Comparison of ENCODE assay signal across 12 mouse cellular contexts in the genomic region with DNA sequence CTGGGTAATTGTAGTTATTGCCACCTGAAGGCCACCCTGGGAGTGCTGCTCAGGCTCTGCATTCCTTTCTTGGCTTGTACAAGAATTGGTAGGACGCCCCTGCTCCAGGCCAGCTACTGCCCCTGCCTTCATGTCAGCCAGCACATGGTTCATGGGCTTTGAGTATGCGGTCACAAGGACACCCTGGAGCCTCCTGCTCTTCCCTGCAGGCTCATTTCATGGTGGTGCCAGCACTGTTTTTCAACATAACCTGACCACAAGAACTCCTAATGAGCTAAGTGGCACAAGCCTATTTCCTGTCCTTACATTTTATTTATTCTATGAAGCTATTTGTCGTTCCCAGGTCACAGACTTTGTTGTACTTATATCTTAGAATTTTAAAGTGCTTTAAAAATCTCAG.
A peak's percentile ranks its signal among the peaks of the same experiment; 100 is the strongest.
DNase-seq lines count a peak whose midpoint lies in the region; ATAC-seq and TF ChIP-seq lines count a peak whose summit lies in the region.
"Had no signal": no experiment of that assay in that cellular context is flagged by ENCODE, and none has a peak within 500 bp of the region (broad histone marks: within the 10 kb centered on the region; RNA-seq: fewer than 3 reads in every experiment).

No protein-coding gene starts in this region.

- H3K4me1 ChIP-seq in cerebellum, adult 2 months (ENCODE audit: control insufficient read depth, insufficient read depth, low read length) = peaks cover 8% of the 10 kb centered on the region
- H3K4me1 ChIP-seq in forebrain, embryonic 16.5 days (replicated peaks; ENCODE audit: control insufficient read depth, insufficient read depth, low read length) = peaks cover 26% of the 10 kb centered on the region
- peaks cover 9% of the 10 kb centered on the region for H3K4me1 ChIP-seq in midbrain, postnatal 0 days (ENCODE audit: insufficient read depth, low read length)

- no peak overlapping the region for H3K4me2 ChIP-seq in forebrain, embryonic 16.5 days (ENCODE audit: low read length)
- no peak overlapping the region for H3K4me2 ChIP-seq in midbrain, postnatal 0 days (ENCODE audit: low read depth, low read length, poor library complexity, severe bottlenecking)
- H3K4me2 ChIP-seq: neural tube, embryonic 12.5 days had no signal

- WGBS in cerebellum, adult 2 months = 37% methylated on average over 3 of the region's 3 CpGs
- WGBS in forebrain, embryonic 16.5 days = 65% methylated on average over 3 of the region's 3 CpGs
- WGBS in midbrain, postnatal 0 days = 66% methylated on average over 3 of the region's 3 CpGs

- no peak for ATAC-seq in cerebellum, adult (ENCODE audit: insufficient number of reproducible peaks, low FRiP score, low TSS enrichment)
- ATAC-seq in forebrain, embryonic 16.5 days = peak; percentile 8; the same call in 1 of the 2 replicates
- ATAC-seq in midbrain, postnatal 0 days (ENCODE audit: low FRiP score) = peak; percentile 32; the same call in 1 of the 2 replicates
- ATAC-seq: intestine, postnatal 0 days had no signal

- no peak overlapping the region for H3K9ac ChIP-seq in forebrain, embryonic 16.5 days (replicated peaks; ENCODE audit: low read depth, low read length)
- no peak overlapping the region for H3K9ac ChIP-seq in midbrain, postnatal 0 days (replicated peaks; ENCODE audit: low read length, poor library complexity, severe bottlenecking)
- H3K9ac ChIP-seq: liver, embryonic 14.5 days; neural tube, embryonic 12.5 days had no signal

- intact Hi-C loops in left cerebral cortex, adult 2 months (cut with DNase I) = loop anchor here (2.0 to 5.0 kb wide), 2 partner anchors 75 to 76 kb away; no protein-coding TSS in a partner anchor

- TF ChIP-seq CTCF in cerebellum, adult 2 months (IDR thresholded peaks at IDR 0.05; ENCODE audit: borderline replicate concordance, insufficient read depth, low read depth, low read length) = no peak
- no peak for TF ChIP-seq CTCF in left cerebral cortex, adult 2 months (IDR thresholded peaks at IDR 0.05)
- no peak for TF ChIP-seq CTCF in midbrain, postnatal 0 days (IDR thresholded peaks at IDR 0.05)

- no peaks in the 10 kb centered on the region for H3K36me3 ChIP-seq in forebrain, embryonic 16.5 days (ENCODE audit: control insufficient read depth, insufficient read depth)
- no peaks in the 10 kb centered on the region for H3K36me3 ChIP-seq in midbrain, postnatal 0 days (ENCODE audit: insufficient read depth, low read length)
- H3K36me3 ChIP-seq: neural tube, embryonic 12.5 days had no signal

- H3K27me3 ChIP-seq in cerebellum, adult 2 months (ENCODE audit: control insufficient read depth, insufficient read depth, low read length) = no peaks in the 10 kb centered on the region
- no peaks in the 10 kb centered on the region for H3K27me3 ChIP-seq in forebrain, embryonic 16.5 days (replicated peaks; ENCODE audit: control insufficient read depth, insufficient read depth, low read length)
- H3K27me3 ChIP-seq in midbrain, postnatal 0 days (ENCODE audit: insufficient read depth, low read length) = no peaks in the 10 kb centered on the region
- H3K27me3 ChIP-seq: neural tube, embryonic 12.5 days had no signal

- H3K27ac ChIP-seq in cerebellum, adult 2 months (ENCODE audit: insufficient read depth, low read length) = 0 out of 2 replicates have a peak overlapping the region, but pooled peaks have one; percentile 22
- H3K27ac ChIP-seq in left cerebral cortex, adult 2 months = peak overlapping the region; percentile 84
- peak overlapping the region; percentile 41 for H3K27ac ChIP-seq in forebrain, embryonic 16.5 days (ENCODE audit: low read length)
- peak overlapping the region; percentile 52; the same call in 1 of the 2 replicates for H3K27ac ChIP-seq in midbrain, postnatal 0 days (ENCODE audit: low read depth, low read length)
- H3K27ac ChIP-seq: liver, embryonic 14.5 days; neural tube, embryonic 12.5 days had no signal

- no peak for DNase-seq in cerebellum, adult 2 months
- no peak for DNase-seq in left cerebral cortex, adult 2 months (ENCODE audit: extremely low spot score in 1 of 2, low spot score in 2 of 2)
- no peak for DNase-seq in left cerebral cortex, adult 8-10 months (ENCODE audit: low spot score in 2 of 2)
- no peak for DNase-seq in midbrain, postnatal 0 days (ENCODE audit: low spot score)
- DNase-seq in right cerebral cortex, postnatal 14 days = no peak
- no peak for DNase-seq in thymus, postnatal 0 days (ENCODE audit: low spot score)
- DNase-seq: layer of hippocampus, postnatal 36 days had no signal

- H3K9me3 ChIP-seq in forebrain, embryonic 16.5 days (ENCODE audit: control insufficient read depth, low read length) = no peaks in the 10 kb centered on the region
- no peaks in the 10 kb centered on the region for H3K9me3 ChIP-seq in midbrain, postnatal 0 days (ENCODE audit: low read length)
- H3K9me3 ChIP-seq: neural tube, embryonic 12.5 days had no signal

- H3K4me3 ChIP-seq in cerebellum, adult 2 months (replicated peaks; ENCODE audit: insufficient read depth, low read depth, low read length) = no peak overlapping the region
- H3K4me3 ChIP-seq in left cerebral cortex, adult 2 months = no peak overlapping the region
- H3K4me3 ChIP-seq in forebrain, embryonic 16.5 days (replicated peaks; ENCODE audit: low read length) = no peak overlapping the region
- H3K4me3 ChIP-seq in midbrain, postnatal 0 days (ENCODE audit: low read depth, low read length) = no peak overlapping the region
- H3K4me3 ChIP-seq: neural tube, embryonic 12.5 days had no signal

- TF ChIP-seq POLR2A in cerebellum, adult 2 months (IDR thresholded peaks at IDR 0.05; ENCODE audit: borderline replicate concordance, insufficient read depth, low read length) = no peak

Comparison
In these comparisons a context has a peak if more than half of its experiments do, and no peak if none do; other contexts are left out.
1. H3K27ac ChIP-seq: peak in every context shown above with its lines; median percentile 84 in left cerebral cortex, adult 2 months; 52 in midbrain, postnatal 0 days; 41 in forebrain, embryonic 16.5 days; 22 in cerebellum, adult 2 months.